Comparison of ENCODE assay signal across 8 mouse cellular contexts in the genomic region with DNA sequence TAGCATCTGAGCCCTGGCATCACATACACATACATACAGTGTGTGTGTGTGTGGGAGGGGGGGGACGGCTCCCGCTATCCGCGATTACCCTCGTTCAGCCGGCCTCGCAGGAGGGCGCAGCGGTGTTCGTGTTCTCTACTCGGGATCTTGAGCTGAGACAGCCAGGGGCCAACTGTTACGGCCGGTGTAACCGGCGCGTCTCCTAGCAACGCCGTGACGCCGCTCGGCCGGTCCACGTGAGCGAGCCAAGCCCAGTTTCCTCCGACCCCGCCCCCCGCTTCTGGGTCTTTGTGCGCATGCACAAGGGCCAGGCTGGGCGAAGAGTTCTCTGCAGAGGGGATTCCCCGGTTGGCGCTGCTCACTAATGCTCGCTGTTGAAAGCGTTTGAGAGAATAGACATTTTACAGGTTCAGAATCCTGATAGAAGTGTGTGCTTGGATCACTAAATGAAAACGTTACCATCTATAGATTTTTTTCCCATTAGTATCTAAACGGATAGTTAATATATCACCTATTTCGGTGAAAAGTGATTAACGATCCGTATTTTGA. TPM values are rescaled to one million over a fixed set of nuclear protein-coding genes. Genes with fewer than 3 reads are reported as not detected.
A peak's percentile ranks its signal among the peaks of the same experiment; 100 is the strongest.
DNase-seq lines count a peak whose midpoint lies in the region; ATAC-seq lines count a peak whose summit lies in the region.

No protein-coding gene starts in this region.

- peak; percentile 96 for DNase-seq in ZHBTc4 (ENCODE audit: low read depth, low spot score)
- DNase-seq in gastrocnemius, adult 8-10 months (ENCODE audit: low spot score in 2 of 2), result peak; percentile 93 to 94
- DNase-seq in induced T-regulatory cell, adult 2 months (ENCODE audit: low read depth), result peak; percentile 98
- DNase-seq in left cerebral cortex, adult 9 months (ENCODE audit: low spot score in 2 of 2), result peak; percentile 78 to 94
- DNase-seq in right cerebral cortex, postnatal 14 days, result peak; percentile 97
- DNase-seq in urinary bladder, postnatal 36 days (ENCODE audit: low spot score in 2 of 2), result peak; percentile 96 to 97

- ATAC-seq in common myeloid progenitor, adult 5-6 weeks (replicated peaks; ENCODE audit: low read depth, poor library complexity, severe bottlenecking), result peak; percentile 76
- ATAC-seq in megakaryocyte progenitor cell, adult 5-6 weeks (replicated peaks; ENCODE audit: poor library complexity), result peak; percentile 75

RNA-seq across cellular contexts. Expression of a gene that starts 3.5 kb away (rescaled TPM):
- total RNA-seq in common myeloid progenitor, adult 5-6 weeks (2017), result not detected in 2 replicates
- total RNA-seq in gastrocnemius, adult 8-10 months (2022), result not detected
- not detected in 2 replicates for total RNA-seq in megakaryocyte progenitor cell, adult 5-6 weeks (2015)
- not detected in 2 replicates for total RNA-seq in megakaryocyte progenitor cell, adult 5-6 weeks (2017)

RNA-seq across cellular contexts. Expression of a gene that starts 5.0 kb away (rescaled TPM):
- 9.1 and 17.7 TPM in 2 replicates for total RNA-seq in common myeloid progenitor, adult 5-6 weeks (2017)
- 1 to 10 TPM; 1.4 to 2.5 (median 2.1) TPM for total RNA-seq in gastrocnemius, adult 8-10 months (2022)
- 10.2 and 17.1 TPM in 2 replicates for total RNA-seq in megakaryocyte progenitor cell, adult 5-6 weeks (2015)
- total RNA-seq in megakaryocyte progenitor cell, adult 5-6 weeks (2017), result 9.6 and 15.3 TPM in 2 replicates

RNA-seq across cellular contexts. Expression of a gene that starts 21.9 kb away (rescaled TPM):
- not detected in 2 replicates for total RNA-seq in common myeloid progenitor, adult 5-6 weeks (2017)
- total RNA-seq in gastrocnemius, adult 8-10 months (2022), result not detected
- not detected in 2 replicates for total RNA-seq in megakaryocyte progenitor cell, adult 5-6 weeks (2015)
- not detected in 2 replicates for total RNA-seq in megakaryocyte progenitor cell, adult 5-6 weeks (2017)

RNA-seq across cellular contexts. Expression of a gene that starts 55.9 kb away (rescaled TPM):
- 15.7 and 20.0 TPM in 2 replicates for total RNA-seq in common myeloid progenitor, adult 5-6 weeks (2017)
- 1 to 10 TPM in 1 of 4 experiments, under 1 TPM in 3; 0.59 to 1.4 (median 0.71) TPM for total RNA-seq in gastrocnemius, adult 8-10 months (2022)
- 16.9 and 20.0 TPM in 2 replicates for total RNA-seq in megakaryocyte progenitor cell, adult 5-6 weeks (2015)
- total RNA-seq in megakaryocyte progenitor cell, adult 5-6 weeks (2017), result 15.6 and 17.4 TPM in 2 replicates

Comparison
In these comparisons a context has a peak if more than half of its experiments do, and no peak if none do; other contexts are left out.
1. Peak in every context shown above with its lines: DNase-seq and ATAC-seq.